Mouse (Mus musculus): ENCODE results near the gene Tmem51. TPM values are rescaled to one million over a fixed set of nuclear protein-coding genes. Genes with fewer than 3 reads are reported as not detected.
A peak's percentile ranks its signal among the peaks of the same experiment; 100 is the strongest.

Gene Tmem51
- polyA plus RNA-seq, 1 experiment from 2014 or later, result 43.2 TPM

DNA sequence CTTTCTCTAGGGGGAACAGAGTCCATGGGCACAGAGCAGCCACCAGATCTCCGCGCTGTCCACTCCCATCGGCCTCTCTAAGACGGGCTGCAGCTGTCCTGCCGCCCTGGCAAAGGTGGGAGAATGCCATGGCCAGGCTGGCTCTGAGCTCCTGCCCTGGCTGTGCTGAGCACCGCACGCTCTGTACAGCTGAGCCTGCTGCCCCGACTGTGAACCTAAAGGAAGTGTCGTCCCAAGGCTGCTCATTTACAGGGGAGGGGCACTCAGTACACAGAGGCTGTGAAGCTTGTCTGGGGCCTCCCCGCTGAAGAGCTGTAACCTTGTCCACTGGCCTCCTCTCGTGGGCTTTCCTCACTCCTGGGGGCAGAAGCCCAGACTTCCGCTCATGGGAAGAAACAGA, 39.7 kb downstream of the Tmem51 start:
- no peaks in the 10 kb centered on the region for H3K27me3 ChIP-seq (ENCODE audit: control insufficient read depth, insufficient read depth, low read length)
- 0 out of 2 replicates have a peak, but pooled peaks have one; percentile 50 for ATAC-seq (ENCODE audit: insufficient number of reproducible peaks, insufficient read depth, low FRiP score, low read depth)
- H3K4me1 ChIP-seq (ENCODE audit: control insufficient read depth, insufficient read depth, low read length), result peaks cover 21% of the 10 kb centered on the region
- WGBS, result 43% methylated on average over 12 of the region's 12 CpGs
- no peak overlapping the region for H3K4me3 ChIP-seq (ENCODE audit: low read depth, low read length)
- no peaks in the 10 kb centered on the region for H3K9me3 ChIP-seq (ENCODE audit: control insufficient read depth, low read depth, low read length)
- H3K36me3 ChIP-seq (ENCODE audit: control insufficient read depth, insufficient read depth, low read length), result no peaks in the 10 kb centered on the region
- no peak overlapping the region for H3K9ac ChIP-seq (replicated peaks; ENCODE audit: low read depth, low read length)
- no peak overlapping the region for H3K4me2 ChIP-seq (replicated peaks; ENCODE audit: low read depth, low read length)
- H3K27ac ChIP-seq (ENCODE audit: low read length), result no peak overlapping the region

DNA sequence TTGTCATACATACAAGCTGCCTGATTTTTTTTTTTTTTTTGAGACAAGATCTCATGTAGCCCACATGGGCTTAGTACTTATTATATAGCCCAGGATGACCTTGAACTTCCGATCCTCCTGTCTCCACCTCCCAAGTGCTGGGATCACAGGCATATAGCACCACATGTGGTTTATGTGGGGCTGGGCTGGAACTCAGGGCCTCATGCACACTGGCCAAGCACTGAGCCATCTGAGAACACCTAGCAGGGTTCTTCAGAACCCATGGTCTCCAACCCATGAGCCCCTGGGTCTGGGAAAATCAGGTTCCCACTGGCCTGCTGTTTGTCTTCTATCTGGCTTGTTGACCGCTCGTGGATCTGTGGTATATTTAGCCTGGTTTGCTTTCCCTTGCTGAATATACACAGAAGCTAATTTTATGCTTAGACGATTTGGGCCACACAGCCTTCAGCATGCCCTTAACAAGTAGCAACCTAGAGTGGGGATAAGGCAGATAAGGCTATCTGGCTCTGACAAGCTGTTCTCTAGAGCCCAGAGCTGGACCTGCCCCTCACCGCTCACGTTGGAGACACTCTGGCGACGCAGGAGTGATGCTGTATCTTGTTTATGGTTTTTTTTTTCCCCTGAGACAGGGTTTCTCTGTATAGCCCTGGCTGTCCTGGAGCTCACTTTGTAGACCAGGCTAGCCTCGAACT, 44.3 kb downstream of the Tmem51 start:
- Histone ChIP-seq H3K4me3 (ENCODE audit: low read depth, low read length) (no peak overlapping the region), H3K4me1 (ENCODE audit: control insufficient read depth, insufficient read depth, low read length) (peaks cover 17% of the 10 kb centered on the region), H3K27ac (ENCODE audit: low read length) (no peak overlapping the region), H3K4me2 (replicated peaks; ENCODE audit: low read depth, low read length) (no peak overlapping the region), H3K27me3 (ENCODE audit: control insufficient read depth, insufficient read depth, low read length) (no peaks in the 10 kb centered on the region), H3K9me3 (ENCODE audit: control insufficient read depth, low read depth, low read length) (no peaks in the 10 kb centered on the region), H3K36me3 (ENCODE audit: control insufficient read depth, insufficient read depth, low read length) (no peaks in the 10 kb centered on the region), H3K9ac (replicated peaks; ENCODE audit: low read depth, low read length) (no peak overlapping the region)
- WGBS, result 89% methylated on average over 9 of the region's 9 CpGs
- no peak for ATAC-seq (ENCODE audit: insufficient number of reproducible peaks, insufficient read depth, low FRiP score, low read depth)

DNA sequence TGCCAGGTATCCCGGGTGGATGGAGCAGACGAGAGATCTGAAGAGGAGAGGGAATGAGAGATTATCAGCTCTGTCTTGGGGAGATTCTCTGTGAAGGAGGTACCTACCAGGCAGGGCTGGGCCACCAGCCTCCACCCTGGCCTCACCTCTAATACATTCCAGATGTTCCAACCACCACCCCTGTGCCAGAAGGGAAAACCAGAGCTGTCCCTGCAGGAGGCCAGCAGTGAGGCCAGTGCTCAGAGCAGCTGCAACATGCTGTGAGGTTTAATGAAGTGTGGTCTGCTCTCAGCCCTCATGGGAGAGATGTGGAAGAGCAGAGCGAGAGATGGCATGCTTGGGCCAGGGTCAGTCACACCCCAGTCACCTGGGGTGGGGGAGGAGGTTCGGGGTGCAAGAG, 46.2 kb downstream of the Tmem51 start:
- 68% methylated on average over 4 of the region's 4 CpGs for WGBS
- H3K9me3 ChIP-seq (ENCODE audit: control insufficient read depth, low read depth, low read length), result no peaks in the 10 kb centered on the region
- no peak overlapping the region for H3K27ac ChIP-seq (ENCODE audit: low read length)
- no peaks in the 10 kb centered on the region for H3K27me3 ChIP-seq (ENCODE audit: control insufficient read depth, insufficient read depth, low read length)
- H3K4me3 ChIP-seq (ENCODE audit: low read depth, low read length), result no peak overlapping the region
- H3K36me3 ChIP-seq (ENCODE audit: control insufficient read depth, insufficient read depth, low read length), result no peaks in the 10 kb centered on the region
- no peak overlapping the region for H3K4me2 ChIP-seq (replicated peaks; ENCODE audit: low read depth, low read length)
- H3K4me1 ChIP-seq (ENCODE audit: control insufficient read depth, insufficient read depth, low read length), result peaks cover 9% of the 10 kb centered on the region; the same call in 1 of the 2 replicates
- no peak overlapping the region for H3K9ac ChIP-seq (replicated peaks; ENCODE audit: low read depth, low read length)
- ATAC-seq (ENCODE audit: insufficient number of reproducible peaks, insufficient read depth, low FRiP score, low read depth), result no peak

DNA sequence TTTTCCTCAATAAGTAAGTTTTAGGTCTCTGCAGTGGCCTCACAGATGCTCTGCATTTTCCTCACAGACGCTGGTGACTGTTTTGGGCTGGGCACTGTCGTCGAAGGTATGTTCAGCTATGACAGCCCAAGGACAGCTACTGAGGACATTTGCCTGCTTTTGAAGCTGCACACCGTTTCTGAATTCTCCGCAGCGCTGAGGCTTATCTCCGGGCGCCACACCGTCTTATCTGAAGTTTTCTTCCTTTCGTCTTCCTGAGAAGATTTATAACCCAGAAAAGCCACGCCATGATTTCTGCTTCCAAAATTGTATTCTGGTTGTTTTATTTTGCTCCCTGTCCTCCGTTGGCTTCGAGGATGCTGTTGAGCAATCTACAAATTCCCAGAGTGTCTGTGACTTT, 55.6 kb downstream of the Tmem51 start:
- H3K4me1 ChIP-seq (ENCODE audit: control insufficient read depth, insufficient read depth, low read length), result no peaks in the 10 kb centered on the region
- H3K27me3 ChIP-seq (ENCODE audit: control insufficient read depth, insufficient read depth, low read length), result no peaks in the 10 kb centered on the region
- H3K4me3 ChIP-seq (ENCODE audit: low read depth, low read length), result no peak overlapping the region
- H3K27ac ChIP-seq (ENCODE audit: low read length), result no peak overlapping the region
- ATAC-seq (ENCODE audit: insufficient number of reproducible peaks, insufficient read depth, low FRiP score, low read depth), result no peak
- WGBS, result 50% methylated on average over 13 of the region's 13 CpGs
- no peaks in the 10 kb centered on the region; the same call in 1 of the 2 replicates for H3K9me3 ChIP-seq (ENCODE audit: control insufficient read depth, low read depth, low read length)
- no peaks in the 10 kb centered on the region; the same call in 1 of the 2 replicates for H3K36me3 ChIP-seq (ENCODE audit: control insufficient read depth, insufficient read depth, low read length)
- no peak overlapping the region for H3K9ac ChIP-seq (replicated peaks; ENCODE audit: low read depth, low read length)
- no peak overlapping the region for H3K4me2 ChIP-seq (replicated peaks; ENCODE audit: low read depth, low read length)

DNA sequence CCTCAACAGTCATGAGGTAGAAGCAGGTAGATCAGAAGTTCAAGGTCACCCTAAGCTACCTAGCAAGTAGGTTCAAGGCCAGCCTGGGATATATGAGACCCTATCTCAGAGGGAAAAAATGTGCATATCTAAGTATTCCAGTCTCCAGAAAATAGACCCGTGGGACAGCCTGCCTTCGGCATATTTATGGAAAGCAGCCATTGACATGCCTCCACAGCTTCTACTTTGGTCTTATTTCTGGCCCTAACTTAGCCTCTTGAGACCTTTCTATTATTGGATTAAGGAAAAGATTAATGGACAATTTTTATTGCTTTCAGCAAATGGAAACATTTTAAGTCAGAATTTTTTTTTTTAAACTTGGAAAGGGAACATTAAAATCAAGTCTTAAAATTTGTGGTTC, 57.1 kb downstream of the Tmem51 start:
- Histone ChIP-seq H3K4me2 (replicated peaks; ENCODE audit: low read depth, low read length) (no peak overlapping the region), H3K36me3 (ENCODE audit: control insufficient read depth, insufficient read depth, low read length) (no peaks in the 10 kb centered on the region; the same call in 1 of the 2 replicates)
- WGBS, result 77% methylated on average over 2 of the region's 2 CpGs

DNA sequence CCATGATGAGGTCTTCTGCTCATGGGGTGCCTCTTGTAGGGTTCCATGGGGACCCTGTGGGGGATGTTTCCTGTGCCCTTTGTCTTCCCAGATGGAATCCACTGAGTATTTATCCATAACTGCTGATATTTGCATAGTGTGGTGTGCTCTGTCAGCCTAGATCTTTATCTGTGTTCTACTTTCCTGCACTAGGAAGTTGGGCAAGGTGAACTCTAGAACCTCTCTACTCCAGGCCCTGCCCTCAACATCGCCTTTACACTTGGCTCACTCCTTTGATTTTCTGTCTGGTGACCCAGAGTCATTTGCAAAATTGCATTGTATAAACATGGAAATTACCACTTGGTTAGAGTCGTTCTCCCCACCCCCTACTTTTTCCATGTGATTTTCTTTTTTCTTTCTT, 59.6 kb downstream of the Tmem51 start:
- Histone ChIP-seq H3K27ac (ENCODE audit: low read length) (no peak overlapping the region), H3K4me2 (replicated peaks; ENCODE audit: low read depth, low read length) (no peak overlapping the region), H3K9me3 (ENCODE audit: control insufficient read depth, low read depth, low read length) (no peaks in the 10 kb centered on the region), H3K36me3 (ENCODE audit: control insufficient read depth, insufficient read depth, low read length) (no peaks in the 10 kb centered on the region), H3K4me3 (ENCODE audit: low read depth, low read length) (no peak overlapping the region), H3K4me1 (ENCODE audit: control insufficient read depth, insufficient read depth, low read length) (no peaks in the 10 kb centered on the region), H3K9ac (replicated peaks; ENCODE audit: low read depth, low read length) (no peak overlapping the region), H3K27me3 (ENCODE audit: control insufficient read depth, insufficient read depth, low read length) (no peaks in the 10 kb centered on the region)
- no peak for ATAC-seq (ENCODE audit: insufficient number of reproducible peaks, insufficient read depth, low FRiP score, low read depth)
- 92% methylated on average over 2 of the region's 2 CpGs for WGBS

More for the DNA sequence above, 57.1 kb downstream of the Tmem51 start:
- H3K4me3 ChIP-seq (ENCODE audit: low read depth, low read length), result no peak overlapping the region
- H3K9me3 ChIP-seq (ENCODE audit: control insufficient read depth, low read depth, low read length), result no peaks in the 10 kb centered on the region; the same call in 1 of the 2 replicates
- no peak for ATAC-seq (ENCODE audit: insufficient number of reproducible peaks, insufficient read depth, low FRiP score, low read depth)
- no peaks in the 10 kb centered on the region for H3K4me1 ChIP-seq (ENCODE audit: control insufficient read depth, insufficient read depth, low read length)
- H3K27me3 ChIP-seq (ENCODE audit: control insufficient read depth, insufficient read depth, low read length), result no peaks in the 10 kb centered on the region
- H3K9ac ChIP-seq (replicated peaks; ENCODE audit: low read depth, low read length), result no peak overlapping the region
- H3K27ac ChIP-seq (ENCODE audit: low read length), result no peak overlapping the region

DNA sequence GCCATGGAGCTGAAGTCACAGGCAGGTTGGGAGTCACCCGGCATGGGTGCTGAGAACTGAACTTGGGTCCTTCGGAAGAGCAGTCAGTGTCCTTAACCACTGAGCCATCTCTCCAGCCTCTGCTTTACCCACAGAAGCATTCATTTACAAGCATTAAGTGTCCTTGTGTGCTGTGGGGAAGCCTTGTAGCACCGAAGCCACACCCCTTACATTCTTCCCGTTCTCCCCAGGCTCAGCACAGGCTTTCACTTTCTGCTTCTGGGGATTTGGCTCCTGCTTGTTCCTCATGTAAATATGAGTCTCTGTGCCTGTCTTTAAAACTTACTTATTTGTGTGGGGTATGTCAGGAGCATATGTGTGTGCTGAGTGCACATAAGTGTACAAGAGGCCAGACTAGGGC, 60.9 kb downstream of the Tmem51 start:
- Histone ChIP-seq H3K4me1 (ENCODE audit: control insufficient read depth, insufficient read depth, low read length) (no peaks in the 10 kb centered on the region), H3K4me3 (ENCODE audit: low read depth, low read length) (no peak overlapping the region), H3K27ac (ENCODE audit: low read length) (no peak overlapping the region), H3K27me3 (ENCODE audit: control insufficient read depth, insufficient read depth, low read length) (no peaks in the 10 kb centered on the region), H3K9me3 (ENCODE audit: control insufficient read depth, low read depth, low read length) (no peaks in the 10 kb centered on the region), H3K36me3 (ENCODE audit: control insufficient read depth, insufficient read depth, low read length) (no peaks in the 10 kb centered on the region), H3K9ac (replicated peaks; ENCODE audit: low read depth, low read length) (no peak overlapping the region), H3K4me2 (replicated peaks; ENCODE audit: low read depth, low read length) (no peak overlapping the region)
- 70% methylated on average over 4 of the region's 4 CpGs for WGBS
- no peak for ATAC-seq (ENCODE audit: insufficient number of reproducible peaks, insufficient read depth, low FRiP score, low read depth)

DNA sequence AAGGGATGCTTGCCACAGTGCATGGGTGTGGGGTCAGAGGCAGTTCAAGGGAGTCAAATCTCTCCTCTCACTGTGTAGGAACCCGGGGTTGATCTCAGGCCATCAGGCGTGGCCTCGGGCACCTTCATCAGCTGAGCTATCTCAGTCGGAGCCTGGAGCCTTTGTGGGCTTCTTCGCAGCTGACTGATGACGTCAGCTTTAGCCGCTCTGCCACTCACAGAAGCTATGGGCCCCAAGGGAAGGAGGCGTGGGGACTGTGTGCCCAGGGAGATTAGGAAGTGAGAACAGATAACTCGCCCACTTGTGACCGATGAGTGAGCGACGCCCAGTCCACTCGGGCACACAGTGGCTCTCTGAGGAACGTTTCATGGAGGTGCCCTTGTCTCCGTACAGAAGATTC, 66.4 kb downstream of the Tmem51 start:
- no peaks in the 10 kb centered on the region for H3K36me3 ChIP-seq (ENCODE audit: control insufficient read depth, insufficient read depth, low read length)
- no peak overlapping the region for H3K4me3 ChIP-seq (ENCODE audit: low read depth, low read length)
- no peaks in the 10 kb centered on the region for H3K9me3 ChIP-seq (ENCODE audit: control insufficient read depth, low read depth, low read length)
- H3K9ac ChIP-seq (replicated peaks; ENCODE audit: low read depth, low read length), result no peak overlapping the region
- peaks cover 11% of the 10 kb centered on the region; the same call in 1 of the 2 replicates for H3K4me1 ChIP-seq (ENCODE audit: control insufficient read depth, insufficient read depth, low read length)
- no peaks in the 10 kb centered on the region for H3K27me3 ChIP-seq (ENCODE audit: control insufficient read depth, insufficient read depth, low read length)
- peak overlapping the region; percentile 11; the same call in 1 of the 2 replicates for H3K4me2 ChIP-seq (replicated peaks; ENCODE audit: low read depth, low read length)
- no peak overlapping the region for H3K27ac ChIP-seq (ENCODE audit: low read length)
- 42% methylated on average over 15 of the region's 15 CpGs for WGBS
- peak; percentile 39; the same call in 1 of the 2 replicates for ATAC-seq (ENCODE audit: insufficient number of reproducible peaks, insufficient read depth, low FRiP score, low read depth)
